Mouse (Mus musculus) liver, embryonic 16.5 days (tissue): ENCODE measurements around the gene Dscam. TPM values are rescaled to one million over a fixed set of nuclear protein-coding genes. Genes with fewer than 3 reads are reported as not detected.

Source experiments
- ATAC-seq: fragments of 200-750 bp; cut with Nextera tagmentation; 2 replicates; pipeline ENCODE4 v1.8.0; 2017; ENCODE audit warnings: low read depth, mild to moderate bottlenecking, moderate number of reproducible peaks, moderate library complexity
- H3K27ac ChIP-seq: fragments of 300-500 bp; sonication (generic); 2 replicates; pipeline ENCODE4 v1.5.1; 2014; ENCODE audit warnings: mild to moderate bottlenecking, low read length
- H3K27me3 ChIP-seq: fragments of 300-500 bp; sonication (generic); 2 replicates; pipeline ENCODE4 v1.6.1; 2014; ENCODE audit warnings: low read depth, low read length, mixed read lengths; ENCODE audit not compliant: control insufficient read depth, insufficient read depth
- H3K36me3 ChIP-seq: fragments of 300-500 bp; sonication (generic); 2 replicates; pipeline ENCODE4 v1.6.1; 2014; ENCODE audit warnings: mild to moderate bottlenecking; ENCODE audit not compliant: control insufficient read depth, insufficient read depth
- H3K4me1 ChIP-seq: fragments of 300-500 bp; sonication (generic); 2 replicates; pipeline ENCODE4 v1.6.1; 2014; ENCODE audit warnings: low read depth, low read length, mixed read lengths; ENCODE audit not compliant: control insufficient read depth
- H3K4me2 ChIP-seq: fragments of 300-500 bp; sonication (generic); 2 replicates; pipeline ENCODE4 v1.6.1; 2014; ENCODE audit warnings: low read depth, low read length, mixed read lengths
- H3K4me3 ChIP-seq: fragments of 300-500 bp; sonication (generic); 2 replicates; pipeline ENCODE4 v1.5.1; 2014; ENCODE audit warnings: low read depth, mild to moderate bottlenecking, low read length
- H3K9ac ChIP-seq: fragments of 300-500 bp; sonication (generic); 2 replicates; pipeline ENCODE4 v1.6.1; 2014; ENCODE audit warnings: low read depth, low read length
- H3K9me3 ChIP-seq: fragments of 300-500 bp; sonication (generic); replicated peaks from 2 replicates; pipeline ENCODE4 v1.6.1; 2016; ENCODE audit warnings: low read length; ENCODE audit not compliant: control insufficient read depth
- WGBS: fragments of 180-500 bp; shearing (Covaris S2); extraction: QIAGEN DNeasy Blood & Tissue Kit; methylation state at CpG from one replicate; pipeline ENCODE4 v1.1.7; 2014; ENCODE audit not compliant: insufficient replicate concordance; 5-methylcytosine and 5-hydroxymethylcytosine counted together
- polyA plus RNA-seq: library from polyadenylated mRNA; unstranded; fragments of >200 nt; fragmentation: Nextera tagmentation; extraction: Ambion mirVana; gene quantifications from 2 replicates; pipeline ENCODE4 v1.2.1, GENCODE M21; 2015

Gene Dscam
- polyA plus RNA-seq, 1 experiment from 2014 or later, result not detected

GRCm38 (mm10) chr16:96736501-96736900 lies 434.1 kb downstream of the Dscam start:
- WGBS, result 55% methylated on average over 1 of the region's 1 CpGs

GRCm38 (mm10) chr16:96730881-96731280 lies 439.7 kb downstream of the Dscam start:
- no peak for ATAC-seq
- Histone ChIP-seq H3K27ac (no peak overlapping the region), H3K9me3 (no peaks in the 10 kb centered on the region), H3K4me3 (no peak overlapping the region), H3K36me3 (no peaks in the 10 kb centered on the region), H3K4me2 (no peak overlapping the region), H3K4me1 (no peaks in the 10 kb centered on the region), H3K27me3 (no peaks in the 10 kb centered on the region), H3K9ac (no peak overlapping the region)
- 55% methylated on average over 3 of the region's 3 CpGs for WGBS

More at GRCm38 (mm10) chr16:96736501-96736900, 434.1 kb downstream of the Dscam start:
- Histone ChIP-seq H3K4me3 (no peak overlapping the region), H3K4me2 (no peak overlapping the region), H3K9ac (no peak overlapping the region), H3K4me1 (no peaks in the 10 kb centered on the region), H3K36me3 (no peaks in the 10 kb centered on the region), H3K27ac (no peak overlapping the region), H3K9me3 (no peaks in the 10 kb centered on the region), H3K27me3 (no peaks in the 10 kb centered on the region)
- ATAC-seq, result no peak

GRCm38 (mm10) chr16:96727836-96728774 lies 442.4 kb downstream of the Dscam start:
- ATAC-seq, result no peak
- Histone ChIP-seq H3K4me2 (no peak overlapping the region), H3K27ac (no peak overlapping the region), H3K9ac (no peak overlapping the region), H3K4me3 (no peak overlapping the region), H3K27me3 (no peaks in the 10 kb centered on the region), H3K36me3 (no peaks in the 10 kb centered on the region), H3K4me1 (no peaks in the 10 kb centered on the region), H3K9me3 (no peaks in the 10 kb centered on the region)
- 25% methylated on average over 13 of the region's 13 CpGs for WGBS

- WGBS, result 59% methylated on average over 8 of the region's 8 CpGs
- H3K27ac ChIP-seq, result no peak overlapping the region
- H3K27me3 ChIP-seq, result no peaks in the 10 kb centered on the region
- no peaks in the 10 kb centered on the region for H3K9me3 ChIP-seq
- H3K36me3 ChIP-seq, result no peaks in the 10 kb centered on the region
- H3K4me2 ChIP-seq, result no peak overlapping the region
- H3K4me3 ChIP-seq, result no peak overlapping the region
- H3K9ac ChIP-seq, result no peak overlapping the region
- no peaks in the 10 kb centered on the region for H3K4me1 ChIP-seq
- ATAC-seq, result no peak
Measured at GRCm38 (mm10) chr16:96725071-96725724, 445.4 kb downstream of the Dscam start.

DNA sequence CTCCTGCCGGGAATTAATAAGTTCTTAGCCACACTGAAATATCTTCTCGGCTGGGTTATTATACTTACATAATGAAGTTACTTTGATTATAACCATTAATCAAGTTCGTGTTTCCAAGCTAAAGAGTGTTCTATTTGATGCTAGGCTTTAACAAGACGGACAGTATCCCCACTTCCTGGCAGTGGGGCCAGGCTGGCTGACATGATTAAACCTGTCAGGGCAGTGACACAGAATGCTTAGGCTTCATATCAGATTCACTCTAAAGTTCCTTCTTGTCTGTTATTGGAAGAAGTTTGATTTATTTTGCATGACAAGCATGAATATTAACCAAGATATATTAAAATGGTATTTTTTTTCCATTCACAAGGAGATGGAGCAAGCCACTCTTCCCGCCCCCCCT lies 446.0 kb downstream of the Dscam start:
- 50% methylated on average over 5 of the region's 5 CpGs for WGBS
- no peaks in the 10 kb centered on the region for H3K4me1 ChIP-seq
- no peak for ATAC-seq

DNA sequence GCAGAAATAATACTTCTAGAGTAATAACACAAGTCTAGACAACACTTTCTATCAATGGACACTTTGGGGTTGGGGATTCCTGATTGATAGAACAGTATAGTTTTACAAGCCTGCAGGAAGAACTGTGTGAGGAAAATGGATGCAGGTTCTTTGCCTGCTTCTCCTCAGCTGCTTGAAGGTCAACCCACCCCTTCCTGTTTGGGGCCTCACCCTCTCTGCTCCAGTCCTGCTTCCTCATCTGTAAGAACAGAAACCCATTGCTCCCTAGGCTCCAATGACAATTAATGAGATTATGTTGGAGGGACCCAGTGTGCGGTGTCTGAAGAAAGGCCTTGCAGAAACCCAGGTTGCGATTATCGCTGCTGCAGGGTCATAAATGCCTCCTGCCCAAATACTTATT lies 446.4 kb downstream of the Dscam start:
- Histone ChIP-seq H3K27ac (no peak overlapping the region), H3K4me3 (no peak overlapping the region), H3K27me3 (no peaks in the 10 kb centered on the region), H3K36me3 (no peaks in the 10 kb centered on the region), H3K9me3 (no peaks in the 10 kb centered on the region), H3K9ac (no peak overlapping the region), H3K4me1 (no peaks in the 10 kb centered on the region), H3K4me2 (no peak overlapping the region)
- no peak for ATAC-seq
- WGBS, result 67% methylated on average over 3 of the region's 3 CpGs

More for the DNA sequence above, 446.0 kb downstream of the Dscam start:
- Histone ChIP-seq H3K27me3 (no peaks in the 10 kb centered on the region), H3K4me2 (no peak overlapping the region), H3K36me3 (no peaks in the 10 kb centered on the region), H3K27ac (no peak overlapping the region), H3K9me3 (no peaks in the 10 kb centered on the region), H3K4me3 (no peak overlapping the region), H3K9ac (no peak overlapping the region)

DNA sequence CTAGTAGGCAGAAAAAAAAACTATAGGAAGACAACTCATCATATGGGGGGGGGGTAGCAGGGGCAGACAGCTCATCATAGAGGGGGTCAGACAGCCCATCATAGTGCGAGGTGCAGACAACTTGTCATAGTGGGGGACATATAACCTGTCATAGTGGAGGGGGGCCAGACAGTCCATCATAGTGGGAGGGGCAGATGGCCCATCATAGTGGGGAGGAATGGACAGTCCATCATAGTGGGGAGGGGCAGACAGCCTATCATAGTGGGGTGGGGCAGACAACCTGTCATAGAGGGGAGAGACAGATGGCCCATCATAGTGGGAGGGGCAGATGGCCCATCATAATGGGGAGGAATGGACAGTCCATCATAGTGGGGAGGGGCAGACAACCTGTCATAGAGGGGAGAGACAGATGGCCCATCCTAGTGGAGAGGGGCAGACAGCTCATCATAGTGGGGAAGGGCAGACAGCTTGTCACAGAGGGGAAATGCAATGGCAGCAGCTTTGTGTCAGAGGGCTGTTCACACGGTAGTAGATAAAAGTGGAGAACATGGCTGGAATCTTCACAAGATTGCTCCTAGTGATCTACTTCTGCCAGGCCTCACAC lies 447.4 kb downstream of the Dscam start:
- H3K9ac ChIP-seq, result no peak overlapping the region
- no peak for ATAC-seq

DNA sequence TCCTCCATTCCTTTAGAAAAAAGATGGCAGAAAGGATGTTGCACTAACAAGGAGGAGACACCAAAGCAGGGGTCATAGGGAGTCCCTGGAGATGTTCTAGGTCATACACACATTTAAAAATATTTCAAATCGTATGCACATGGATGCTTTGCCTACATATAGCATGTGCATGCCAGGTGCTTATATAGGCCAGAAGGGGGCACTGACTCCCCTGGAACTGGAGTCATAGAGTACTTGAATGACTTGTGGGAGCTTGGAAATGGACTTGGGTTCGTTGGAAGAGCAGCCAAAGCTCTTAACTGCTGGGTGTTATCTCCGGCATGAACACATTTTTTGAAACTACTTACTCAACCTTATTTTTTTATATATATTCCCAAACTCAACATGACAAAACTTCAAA lies 448.4 kb downstream of the Dscam start:
- ATAC-seq, result no peak
- Histone ChIP-seq H3K27ac (no peak overlapping the region), H3K9me3 (no peaks in the 10 kb centered on the region), H3K36me3 (no peaks in the 10 kb centered on the region), H3K4me2 (no peak overlapping the region), H3K9ac (no peak overlapping the region), H3K4me3 (no peak overlapping the region), H3K4me1 (no peaks in the 10 kb centered on the region), H3K27me3 (no peaks in the 10 kb centered on the region)
- 40% methylated on average over 3 of the region's 3 CpGs for WGBS

More for the DNA sequence above, 447.4 kb downstream of the Dscam start:
- Histone ChIP-seq H3K27me3 (no peaks in the 10 kb centered on the region), H3K36me3 (no peaks in the 10 kb centered on the region), H3K9me3 (no peaks in the 10 kb centered on the region), H3K4me2 (no peak overlapping the region), H3K4me1 (no peaks in the 10 kb centered on the region), H3K27ac (no peak overlapping the region), H3K4me3 (no peak overlapping the region)
- 62% methylated on average over 2 of the region's 2 CpGs for WGBS

DNA sequence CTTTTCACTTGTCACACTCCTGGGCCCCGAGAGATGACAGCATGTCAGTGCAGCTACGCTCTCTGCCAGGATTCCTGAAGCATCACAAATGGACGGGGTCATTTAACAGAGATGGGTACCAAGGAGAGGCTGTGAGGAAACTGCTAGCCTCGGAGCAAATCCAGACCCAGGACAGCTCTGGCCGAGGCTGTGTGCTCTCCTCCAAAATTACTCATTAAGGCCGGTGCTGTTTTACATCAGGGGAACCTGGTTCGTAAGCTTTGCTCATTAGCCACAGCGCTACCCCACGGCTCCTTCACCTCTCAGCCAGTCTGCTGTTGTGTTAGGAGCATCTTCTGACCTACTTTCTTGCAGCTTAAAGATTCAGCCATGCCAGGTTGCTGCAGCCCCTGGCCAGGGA lies 449.3 kb downstream of the Dscam start:
- Histone ChIP-seq H3K9me3 (no peaks in the 10 kb centered on the region), H3K36me3 (no peaks in the 10 kb centered on the region), H3K4me3 (no peak overlapping the region), H3K4me1 (no peaks in the 10 kb centered on the region), H3K27me3 (no peaks in the 10 kb centered on the region), H3K4me2 (no peak overlapping the region), H3K27ac (no peak overlapping the region), H3K9ac (no peak overlapping the region)
- no peak for ATAC-seq
- WGBS, result 58% methylated on average over 9 of the region's 9 CpGs
